Mouse (Mus musculus) G1E-ER4 (cell line): ENCODE data around the gene Uba52. TPM values are rescaled to one million over a fixed set of nuclear protein-coding genes. Genes with fewer than 3 reads are reported as not detected.

Experiments used
- GATA1 ChIP-seq: IDR thresholded peaks from one replicate; pipeline ENCODE4 v1.8.0; 2012; ENCODE audit warnings: low read length, inconsistent platforms
- polyA plus RNA-seq: library from polyadenylated mRNA; stranded (reverse); fragments of >175 nt; gene quantifications from 2 replicates; pipeline ENCODE4 v1.2.3, GENCODE M21; 2012

Uba52 gene
- polyA plus RNA-seq, 1 experiment: 421 TPM

DNA sequence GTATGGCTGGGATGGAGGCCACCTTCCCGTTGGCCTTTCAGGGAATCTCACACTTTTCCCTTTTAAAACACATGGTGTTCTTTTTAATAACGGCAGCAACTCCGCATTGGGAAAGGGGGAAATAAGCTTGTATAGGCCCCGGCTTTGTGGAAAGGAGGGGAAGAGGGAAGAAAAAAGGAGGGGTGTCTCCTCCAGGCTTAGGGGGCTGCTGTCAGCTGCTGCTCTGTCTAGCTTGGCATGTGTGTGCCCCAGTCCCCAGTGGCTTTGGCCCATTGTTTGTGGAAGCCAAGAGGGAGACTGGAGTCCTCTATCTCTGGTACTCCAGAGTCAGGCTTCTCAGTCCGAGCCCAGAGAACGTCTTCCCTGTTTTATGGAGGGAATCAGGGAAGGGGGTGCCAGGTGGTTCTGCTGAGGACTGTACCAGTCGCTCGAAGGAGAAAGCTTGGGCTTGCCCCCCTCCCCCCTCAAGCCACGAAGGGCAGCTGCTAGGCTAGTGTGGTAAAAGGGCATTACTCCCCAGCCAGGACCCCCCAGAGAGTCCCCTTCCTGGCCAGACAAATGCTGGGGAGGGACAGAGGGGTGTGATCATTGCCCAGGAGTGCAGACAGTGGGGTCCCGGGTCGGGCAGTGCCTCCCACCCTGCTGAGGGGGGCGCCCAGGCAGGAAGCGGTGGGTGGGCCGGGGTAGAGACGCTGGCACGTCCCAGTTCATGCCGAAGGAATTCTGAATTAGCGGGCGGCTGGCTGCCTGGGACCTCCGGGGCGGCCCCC, 15.4 kb downstream of the Uba52 start:
- TF ChIP-seq GATA1: no peak

- TF ChIP-seq GATA1: no peak
Observed at GRCm38 (mm10) chr8:70494416-70494945, 16.1 kb downstream of the Uba52 start.

- no peak for TF ChIP-seq GATA1
Observed at GRCm38 (mm10) chr8:70493692-70494415, 16.7 kb downstream of the Uba52 start.

- no peak for TF ChIP-seq GATA1
Observed at GRCm38 (mm10) chr8:70492664-70493640, 17.6 kb downstream of the Uba52 start, which contains the start of gene Crlf1. Gene Crlf1 (plus strand): TSS chr8:70493158.

GRCm38 (mm10) chr8:70490880-70491495, 19.6 kb downstream of the Uba52 start:
- no peak for TF ChIP-seq GATA1

DNA sequence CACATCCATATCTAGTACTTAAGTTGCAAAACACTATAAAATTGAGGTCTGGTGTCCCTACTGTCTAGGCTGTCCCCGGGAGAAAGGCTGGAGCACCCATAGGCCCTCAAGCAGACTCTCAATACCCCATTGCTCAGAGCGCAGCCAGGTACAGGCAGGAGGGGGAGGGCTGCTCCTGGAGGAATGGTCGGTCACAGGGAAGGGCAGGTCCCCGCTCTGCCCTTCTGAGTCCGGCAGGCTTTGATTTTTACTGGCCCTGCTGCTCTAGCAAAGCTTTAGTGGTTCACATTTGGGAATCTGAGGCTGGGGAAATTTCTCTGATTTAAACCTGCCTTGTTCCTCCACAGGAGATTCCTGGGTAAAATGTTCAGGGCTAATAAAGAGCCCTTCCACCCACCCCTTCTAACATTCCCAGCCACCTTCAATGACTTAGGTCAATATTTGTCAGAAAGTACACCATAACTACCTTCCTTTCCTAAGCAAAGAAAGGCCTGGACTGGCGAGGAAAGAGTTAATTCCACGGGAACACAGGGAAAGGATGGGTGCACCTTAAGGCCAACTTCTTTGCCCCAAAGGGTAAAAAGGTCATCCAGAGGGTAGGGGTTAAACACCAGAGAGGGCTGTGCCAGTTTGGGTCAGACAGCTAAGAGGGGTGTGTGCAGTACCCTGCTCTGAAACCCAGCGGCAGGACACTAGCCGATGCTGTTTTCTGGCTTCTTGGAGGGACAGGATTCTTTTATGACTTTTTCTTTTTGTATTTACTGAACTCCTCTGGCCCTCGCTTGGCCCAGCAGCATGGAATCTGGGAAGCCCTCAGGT, 20.3 kb downstream of the Uba52 start:
- TF ChIP-seq GATA1: no peak

DNA sequence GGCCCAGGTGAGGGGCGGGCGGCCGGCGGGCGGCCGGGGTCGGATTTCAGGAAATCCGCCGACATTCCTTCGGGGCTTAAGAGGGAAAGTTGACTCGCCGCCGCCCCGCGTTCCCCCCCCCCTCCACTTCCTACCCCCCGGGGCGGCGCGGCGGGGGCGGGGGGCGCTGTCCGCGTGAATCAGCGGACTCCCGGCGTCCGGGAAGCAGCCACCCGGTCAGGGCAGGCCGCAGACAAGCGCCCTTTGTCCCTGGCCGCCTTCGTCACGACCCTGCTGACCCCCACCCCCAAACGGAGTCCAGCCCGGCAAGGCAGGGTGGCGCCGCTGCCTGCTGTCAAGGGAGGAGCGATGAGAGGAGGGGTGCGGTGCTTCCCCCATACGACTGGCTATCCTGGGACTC, 21.0 kb downstream of the Uba52 start:
- no peak for TF ChIP-seq GATA1

DNA sequence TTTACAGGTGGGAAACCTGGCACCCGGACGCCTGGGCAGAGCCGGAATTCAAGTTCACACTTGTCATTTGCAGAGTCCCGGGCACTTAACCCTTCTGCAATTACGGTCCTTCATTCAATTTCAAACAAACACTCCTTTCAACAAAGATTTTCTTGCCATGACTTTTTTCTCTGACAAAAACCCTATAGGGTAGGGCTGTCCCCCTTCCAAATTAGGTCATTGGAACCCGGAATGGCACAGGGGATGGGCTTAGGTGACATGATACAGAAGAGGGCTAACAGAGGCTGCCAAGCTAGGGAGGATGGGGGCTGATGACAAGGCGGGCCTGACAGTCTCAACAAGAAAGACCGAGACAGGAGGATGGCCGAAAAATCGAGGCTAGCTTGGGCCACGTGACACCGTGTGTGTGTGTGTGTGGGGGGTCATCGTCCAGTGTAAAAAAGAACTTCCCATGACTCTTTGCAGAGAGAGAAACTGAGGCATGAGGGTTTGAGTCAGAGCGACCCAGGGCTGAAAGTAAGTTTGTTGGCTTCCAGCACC, 21.6 kb downstream of the Uba52 start:
- TF ChIP-seq GATA1: no peak

DNA sequence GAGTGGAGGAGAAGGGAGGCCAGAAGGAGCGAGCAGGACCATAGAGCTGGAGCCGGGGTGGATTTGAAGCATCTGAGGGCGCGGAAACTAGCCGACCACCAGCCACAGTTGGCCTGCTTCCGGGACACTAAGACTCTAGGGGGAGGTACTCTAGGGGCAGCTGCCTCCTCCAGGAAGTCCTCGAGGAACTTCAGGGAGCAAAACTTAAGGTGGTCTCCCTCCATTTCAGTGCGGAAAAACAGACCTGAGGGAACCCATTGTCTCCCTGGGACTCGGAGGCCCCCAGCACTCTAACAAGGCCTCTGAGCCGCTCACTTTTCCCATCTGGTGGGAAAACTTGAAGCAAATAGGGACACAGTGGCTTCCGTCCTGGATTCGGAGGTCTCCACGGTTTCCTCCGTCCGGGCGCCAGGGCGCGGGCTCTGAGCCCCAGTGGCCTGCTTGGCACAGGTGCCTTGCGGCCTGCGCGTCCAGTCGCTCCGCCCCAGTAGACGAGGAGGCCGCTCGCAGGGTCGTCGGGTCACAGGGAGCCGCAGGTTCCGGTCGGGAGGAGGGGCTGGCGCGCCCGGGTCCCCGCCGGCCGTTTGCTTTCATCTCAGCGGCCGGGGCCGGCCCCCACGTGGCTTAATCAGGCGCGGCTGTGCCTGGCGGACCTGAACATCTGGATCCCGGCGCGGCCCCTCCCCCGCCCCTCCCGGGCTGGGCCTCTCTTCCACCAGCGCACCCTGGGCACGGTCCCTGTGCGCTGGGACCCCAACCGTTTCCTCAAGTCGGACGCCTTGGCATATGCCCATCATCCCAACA, 22.4 kb downstream of the Uba52 start:
- no peak for TF ChIP-seq GATA1

DNA sequence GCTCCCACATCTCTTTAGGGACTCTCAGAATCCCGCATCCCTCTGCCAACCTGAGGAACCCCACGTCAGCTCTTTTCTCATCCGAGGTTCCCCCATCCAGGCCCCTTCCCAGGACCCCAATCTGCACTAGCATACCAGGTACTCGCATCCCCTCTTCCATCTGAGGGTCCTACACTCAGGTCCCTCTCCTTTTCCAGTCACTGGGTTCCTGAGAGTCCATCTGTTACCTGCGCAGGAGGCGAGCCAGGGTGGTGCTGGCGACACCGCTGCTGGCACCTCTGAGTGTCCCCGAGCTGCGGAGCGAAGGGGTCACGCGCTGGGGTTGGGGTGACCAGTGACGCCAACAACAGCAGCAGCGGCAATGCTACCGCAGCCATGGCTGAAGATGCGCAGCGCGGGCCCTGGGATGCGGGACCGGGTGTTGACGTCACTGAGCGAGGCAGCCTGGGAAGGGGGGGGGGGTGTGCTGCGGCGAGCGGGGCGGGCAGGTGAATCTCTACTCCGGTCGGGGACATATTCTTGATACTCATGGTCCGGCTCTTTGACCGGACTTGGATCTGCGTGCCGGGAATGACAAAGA, 23.6 kb downstream of the Uba52 start, which contains the start of gene Tmem59l:
Tmem59l (minus strand) TSS at position 418 of the 580 bp plus-strand sequence.
- no peak for TF ChIP-seq GATA1

GRCm38 (mm10) chr8:70486191-70486681, 24.4 kb downstream of the Uba52 start:
- no peak for TF ChIP-seq GATA1

DNA sequence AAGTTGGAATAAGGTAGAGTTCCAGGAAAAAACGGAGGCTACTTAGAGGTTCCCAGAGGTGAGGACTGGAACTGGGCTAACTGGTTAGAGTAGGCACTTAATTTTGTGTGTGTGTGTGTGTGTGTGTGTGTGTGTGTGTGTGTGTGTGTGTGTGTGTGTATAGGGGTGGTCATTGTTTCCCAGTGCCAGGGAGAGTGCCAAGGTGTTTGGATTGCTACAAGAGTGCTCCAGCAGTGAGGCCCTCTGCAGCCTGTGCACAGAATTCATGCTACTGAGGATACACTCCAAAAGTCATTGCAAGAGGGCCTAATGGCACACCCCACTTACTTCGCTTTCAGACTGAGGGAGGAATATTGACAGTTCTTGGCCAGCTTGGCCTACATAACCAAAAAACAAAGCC, 27.7 kb downstream of the Uba52 start:
- TF ChIP-seq GATA1: no peak

DNA sequence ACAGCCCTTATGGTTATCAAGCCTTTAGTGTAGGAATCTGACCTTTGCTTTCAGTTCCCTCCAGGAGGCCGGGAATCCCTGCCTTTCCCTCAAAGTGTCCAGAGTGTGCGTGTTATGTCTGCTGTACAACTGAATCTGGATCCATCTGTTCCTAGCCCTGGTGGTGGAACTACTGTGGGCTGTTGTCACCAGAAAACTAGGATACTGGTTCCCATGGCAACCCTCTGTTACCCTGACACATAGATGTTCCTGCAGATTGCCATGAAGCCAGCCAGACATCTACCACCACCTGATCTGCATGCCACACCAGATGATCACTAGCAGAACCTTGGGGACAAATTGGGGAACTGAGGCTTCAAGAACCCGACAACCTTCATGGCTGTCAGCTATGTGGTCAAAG, 28.7 kb downstream of the Uba52 start:
- TF ChIP-seq GATA1: no peak
